Mouse (Mus musculus) hindbrain, embryonic 11.5 days (tissue): Measurements from ENCODE around the gene Diras1. TPM values are rescaled to one million over a fixed set of nuclear protein-coding genes. Genes with fewer than 3 reads are reported as not detected.

ENCODE experiments used
- ATAC-seq: fragments of 200-750 bp; cut with Nextera tagmentation; 2 replicates; pipeline ENCODE4 v1.8.0; 2017; ENCODE audit warnings: mild to moderate bottlenecking, moderate TSS enrichment, moderate library complexity; ENCODE audit not compliant: low FRiP score
- DNase-seq: peaks from one replicate; pipeline ENCODE4 v3.0.0-alpha.2; 2015; ENCODE audit warnings: low spot score
- H3K27ac ChIP-seq: fragments of 300-500 bp; sonication (generic); 2 replicates; pipeline ENCODE4 v1.5.1; 2014; ENCODE audit warnings: mild to moderate bottlenecking, low read depth, low read length
- H3K27me3 ChIP-seq: fragments of 300-500 bp; sonication (generic); 2 replicates; pipeline ENCODE4 v1.6.1; 2014; ENCODE audit warnings: mild to moderate bottlenecking, low read length, moderate library complexity, mixed read lengths; ENCODE audit not compliant: control insufficient read depth, insufficient read depth
- H3K36me3 ChIP-seq: fragments of 300-500 bp; sonication (generic); 2 replicates; pipeline ENCODE4 v1.6.1; 2014; ENCODE audit warnings: mild to moderate bottlenecking, low read length, moderate library complexity, mixed read lengths; ENCODE audit not compliant: control insufficient read depth, insufficient read depth
- H3K4me1 ChIP-seq: fragments of 300-500 bp; sonication (generic); replicated peaks from 2 replicates; pipeline ENCODE4 v1.6.1; 2014; ENCODE audit warnings: low read length, mixed read lengths; ENCODE audit not compliant: control insufficient read depth, insufficient read depth
- H3K4me2 ChIP-seq: fragments of 300-500 bp; sonication (generic); replicated peaks from 2 replicates; pipeline ENCODE4 v1.6.1; 2014; ENCODE audit warnings: mild to moderate bottlenecking, low read depth, low read length
- H3K4me3 ChIP-seq: fragments of 300-500 bp; sonication (generic); 2 replicates; pipeline ENCODE4 v1.5.1; 2014; ENCODE audit warnings: low read depth, low read length
- H3K9ac ChIP-seq: fragments of 300-500 bp; sonication (generic); 2 replicates; pipeline ENCODE4 v1.6.1; 2014; ENCODE audit warnings: low read depth, low read length
- H3K9me3 ChIP-seq: fragments of 300-500 bp; sonication (generic); 2 replicates; pipeline ENCODE4 v1.6.1; 2016; ENCODE audit warnings: low read length; ENCODE audit not compliant: control insufficient read depth
- WGBS: fragments of 180-500 bp; shearing (Covaris S2); extraction: QIAGEN DNeasy Blood & Tissue Kit; methylation state at CpG from one replicate; pipeline ENCODE4 v1.1.7; 2014; 5-methylcytosine and 5-hydroxymethylcytosine counted together
- polyA plus RNA-seq: library from polyadenylated mRNA; unstranded; fragments of >200 nt; fragmentation: Nextera tagmentation; extraction: Ambion mirVana; gene quantifications from 2 replicates; pipeline ENCODE4 v1.2.1, GENCODE M21; 2014

Diras1 gene
- polyA plus RNA-seq, 1 experiment from 2014 or later: 3.4 TPM

DNA sequence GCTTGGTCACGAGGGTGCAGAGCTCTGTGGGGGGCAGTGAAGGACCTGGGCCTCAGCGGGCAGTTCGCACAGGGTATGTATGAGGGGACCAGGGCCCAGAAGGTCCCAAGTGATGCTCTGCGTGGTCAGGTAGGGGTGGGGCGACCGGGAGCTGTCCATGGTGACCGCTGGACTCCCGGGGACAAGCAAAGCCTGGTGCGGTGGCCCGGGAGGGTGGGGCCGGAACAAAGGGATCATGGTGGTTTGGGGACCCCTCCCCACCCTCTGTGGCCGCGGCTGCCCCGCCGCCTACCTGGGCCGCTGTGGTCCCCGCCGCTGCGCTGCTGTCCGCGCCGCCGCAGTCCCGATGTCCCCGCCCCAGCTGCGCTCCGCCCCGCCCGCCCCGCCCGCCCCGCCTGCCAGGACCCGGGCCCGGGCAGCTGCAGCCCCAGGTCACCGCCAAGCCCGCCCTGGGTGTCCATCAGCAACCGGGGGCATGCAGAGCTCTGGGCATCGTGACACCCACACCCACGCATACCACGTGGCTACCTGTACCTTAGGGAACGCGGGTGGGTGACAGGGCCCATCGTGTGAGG lies 328 bp downstream of the Diras1 start:
- Histone ChIP-seq H3K9ac (peak overlapping the region; percentile 66), H3K27ac (no peak overlapping the region), H3K9me3 (no peaks in the 10 kb centered on the region), H3K27me3 (peaks cover 13% of the 10 kb centered on the region), H3K4me1 (no peaks in the 10 kb centered on the region), H3K36me3 (no peaks in the 10 kb centered on the region), H3K4me2 (peak overlapping the region; percentile 71), H3K4me3 (peak overlapping the region; percentile 42)
- ATAC-seq: peak; percentile 55
- no peak for DNase-seq
- WGBS: 2% methylated on average over 24 of the region's 43 CpGs

DNA sequence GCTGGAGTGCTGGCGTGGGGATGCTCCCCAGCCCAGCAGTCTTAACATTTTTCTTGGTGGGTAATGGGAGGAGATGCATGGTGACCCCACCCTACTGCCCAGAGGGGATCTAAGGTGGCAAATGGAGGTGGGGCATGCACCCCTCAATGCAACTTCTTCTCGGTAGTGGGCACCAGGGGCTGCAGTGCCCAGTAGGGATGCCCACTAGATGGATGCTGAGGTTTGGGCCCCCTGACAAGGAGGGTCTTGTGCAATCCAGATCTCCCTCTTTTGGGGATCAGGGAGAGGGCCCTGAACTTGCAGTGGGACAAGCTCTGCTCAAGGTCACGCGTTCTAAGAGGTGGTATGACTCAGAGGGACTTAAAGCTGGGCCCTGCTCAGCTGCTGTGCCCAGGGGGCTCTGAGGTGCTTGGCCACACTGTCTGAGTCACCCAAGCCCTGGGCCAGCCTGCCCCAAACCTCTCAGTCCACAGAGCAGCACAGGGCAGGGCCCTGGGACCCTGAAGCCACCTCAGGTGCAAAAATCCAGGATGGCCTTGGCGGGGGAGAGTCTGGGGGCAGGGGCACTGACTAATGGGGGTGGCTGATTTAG lies 1.0 kb downstream of the Diras1 start:
- Histone ChIP-seq H3K9me3 (no peaks in the 10 kb centered on the region), H3K4me3 (peak overlapping the region; percentile 42; the same call in 1 of the 2 replicates), H3K27me3 (peaks cover 13% of the 10 kb centered on the region), H3K27ac (no peak overlapping the region), H3K4me2 (peak overlapping the region; percentile 71), H3K4me1 (no peaks in the 10 kb centered on the region), H3K9ac (peak overlapping the region; percentile 66), H3K36me3 (no peaks in the 10 kb centered on the region)
- 65% methylated on average over 4 of the region's 5 CpGs for WGBS
- DNase-seq: no peak
- ATAC-seq: no peak

GRCm38 (mm10) chr10:81022744-81023143 lies 2.7 kb downstream of the Diras1 start:
- no peak for DNase-seq
- Histone ChIP-seq H3K27ac (no peak overlapping the region), H3K9me3 (no peaks in the 10 kb centered on the region), H3K4me1 (no peaks in the 10 kb centered on the region), H3K27me3 (peaks cover 13% of the 10 kb centered on the region), H3K4me3 (no peak overlapping the region), H3K36me3 (no peaks in the 10 kb centered on the region), H3K9ac (no peak overlapping the region), H3K4me2 (no peak overlapping the region)
- ATAC-seq: no peak
- WGBS: 65% methylated on average over 8 of the region's 8 CpGs

DNA sequence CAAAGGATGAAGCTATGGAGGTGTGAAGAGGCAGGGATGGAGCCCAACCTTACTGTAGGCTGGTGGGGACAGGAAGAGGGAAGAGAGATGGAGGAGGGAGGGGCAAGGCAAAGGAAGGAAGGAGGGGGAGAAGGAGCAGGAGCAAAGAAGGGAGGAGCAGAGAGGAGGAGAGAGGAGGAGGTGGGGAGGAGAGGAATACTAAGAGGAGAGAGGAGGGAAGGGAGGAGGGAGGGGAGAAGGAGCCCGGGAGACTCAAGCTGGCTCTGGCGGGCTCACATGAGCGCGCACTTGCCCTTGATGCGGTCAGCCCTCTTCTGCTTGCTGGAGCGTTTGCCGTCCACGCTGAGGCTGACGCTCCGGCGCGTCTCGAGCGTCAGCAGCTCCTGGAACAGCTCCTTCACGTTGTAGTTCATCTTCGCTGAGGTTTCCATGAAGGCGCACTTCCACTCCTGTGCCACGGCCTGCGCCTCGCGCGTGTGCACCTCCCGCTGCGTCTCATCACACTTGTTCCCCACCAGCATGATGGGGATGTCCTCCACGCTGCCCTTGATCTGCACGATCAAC lies 3.8 kb downstream of the Diras1 start:
- H3K4me3 ChIP-seq: no peak overlapping the region

DNA sequence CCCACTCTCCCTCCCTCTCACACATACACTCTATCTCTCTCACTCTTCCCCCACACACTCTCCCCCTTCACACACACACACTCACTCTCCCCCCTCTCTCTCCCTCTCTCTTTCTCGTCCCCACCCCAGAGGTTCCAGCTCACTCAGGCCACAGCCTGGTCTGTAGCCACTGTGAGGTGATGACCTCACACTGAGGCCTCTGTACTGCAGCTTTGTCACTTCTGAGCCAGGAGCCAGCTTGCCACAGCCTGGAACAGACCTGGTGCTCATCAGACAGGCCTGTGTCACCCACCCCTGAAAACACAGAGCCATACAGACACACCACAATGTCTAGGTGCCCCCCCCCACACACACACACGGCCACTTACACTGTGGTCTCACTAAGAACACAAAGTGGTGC lies 5.3 kb downstream of the Diras1 start:
- Histone ChIP-seq H3K27ac (no peak overlapping the region), H3K27me3 (peaks cover 9% of the 10 kb centered on the region), H3K9ac (no peak overlapping the region), H3K9me3 (no peaks in the 10 kb centered on the region), H3K36me3 (no peaks in the 10 kb centered on the region), H3K4me2 (no peak overlapping the region), H3K4me1 (no peaks in the 10 kb centered on the region), H3K4me3 (no peak overlapping the region)
- no peak for ATAC-seq
- WGBS: 72% methylated on average over 2 of the region's 2 CpGs
- no peak for DNase-seq

More for the DNA sequence above, 3.8 kb downstream of the Diras1 start:
- Histone ChIP-seq H3K4me1 (no peaks in the 10 kb centered on the region), H3K27me3 (peaks cover 13% of the 10 kb centered on the region), H3K9ac (no peak overlapping the region), H3K9me3 (no peaks in the 10 kb centered on the region), H3K27ac (no peak overlapping the region), H3K36me3 (no peaks in the 10 kb centered on the region), H3K4me2 (no peak overlapping the region; the same call in 1 of the 2 replicates)
- DNase-seq (no peak), ATAC-seq (no peak)
- 11% methylated on average over 26 of the region's 26 CpGs for WGBS

DNA sequence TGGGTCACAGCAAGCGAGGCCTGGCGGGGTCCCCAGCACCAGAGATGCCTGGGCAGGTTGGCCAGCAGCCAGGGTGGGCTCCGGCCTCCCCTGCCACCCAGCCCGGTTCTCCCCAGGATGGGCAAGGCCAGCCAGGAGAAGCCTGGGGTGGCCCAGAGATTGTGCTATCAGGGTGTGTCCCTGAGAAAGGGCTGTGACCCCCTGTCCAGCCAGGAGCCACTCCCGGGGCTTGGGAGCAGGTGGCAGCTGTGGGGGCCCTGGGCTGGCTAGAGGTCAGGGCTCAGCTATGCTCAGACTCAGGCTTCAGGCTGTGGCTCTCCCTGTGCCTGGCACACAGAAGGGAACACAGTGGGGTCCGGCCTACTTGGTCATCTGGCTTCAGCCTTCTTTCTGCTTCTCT lies 5.8 kb downstream of the Diras1 start:
- Histone ChIP-seq H3K36me3 (no peaks in the 10 kb centered on the region), H3K27ac (no peak overlapping the region), H3K9ac (no peak overlapping the region), H3K4me2 (no peak overlapping the region), H3K4me1 (no peaks in the 10 kb centered on the region), H3K27me3 (peaks cover 9% of the 10 kb centered on the region), H3K9me3 (no peaks in the 10 kb centered on the region), H3K4me3 (no peak overlapping the region)
- no peak for ATAC-seq
- 90% methylated on average over 5 of the region's 6 CpGs for WGBS
- DNase-seq: no peak

GRCm38 (mm10) chr10:81018326-81018725 lies 7.1 kb downstream of the Diras1 start:
- Histone ChIP-seq H3K36me3 (no peaks in the 10 kb centered on the region), H3K4me1 (no peaks in the 10 kb centered on the region), H3K4me2 (no peak overlapping the region), H3K9me3 (no peaks in the 10 kb centered on the region), H3K9ac (no peak overlapping the region), H3K4me3 (no peak overlapping the region), H3K27ac (no peak overlapping the region), H3K27me3 (0 out of 2 replicates have a peak, but pooled peaks cover 5% of the 10 kb centered on the region)
- ATAC-seq (no peak), DNase-seq (peak; percentile 56)
- WGBS: 37% methylated on average over 10 of the region's 10 CpGs

- no peak overlapping the region for H3K9ac ChIP-seq
- no peak overlapping the region for H3K4me3 ChIP-seq
- ATAC-seq: no peak
- DNase-seq: peak; percentile 73
- no peaks in the 10 kb centered on the region for H3K4me1 ChIP-seq
- H3K27ac ChIP-seq: no peak overlapping the region
- H3K27me3 ChIP-seq: no peaks in the 10 kb centered on the region
- no peaks in the 10 kb centered on the region for H3K36me3 ChIP-seq
- H3K9me3 ChIP-seq: no peaks in the 10 kb centered on the region
- no peak overlapping the region for H3K4me2 ChIP-seq
- WGBS: 6% methylated on average over 7 of the region's 7 CpGs
These were observed 8.8 kb downstream of the Diras1 start for GRCm38 (mm10) chr10:81016645-81017044.

- H3K4me1 ChIP-seq: no peaks in the 10 kb centered on the region
- WGBS: 82% methylated on average over 2 of the region's 2 CpGs
These were observed 9.8 kb downstream of the Diras1 start for GRCm38 (mm10) chr10:81015666-81016065.

More at GRCm38 (mm10) chr10:81015666-81016065, 9.8 kb downstream of the Diras1 start:
- Histone ChIP-seq H3K27me3 (no peaks in the 10 kb centered on the region), H3K9ac (no peak overlapping the region), H3K4me3 (no peak overlapping the region), H3K9me3 (no peaks in the 10 kb centered on the region), H3K4me2 (no peak overlapping the region), H3K36me3 (no peaks in the 10 kb centered on the region), H3K27ac (no peak overlapping the region)
- ATAC-seq: no peak
- DNase-seq: no peak
